Mouse (Mus musculus): ENCODE data around the gene Hdac1.
"Not testable (repeated sequence)": the region's sequence is repeated elsewhere in the genome, so short reads cannot be mapped to it uniquely, and the experiment has no call there.

Gene Hdac1

GRCm38 (mm10) chr4:129557256-129557808, 14.8 kb upstream of the Hdac1 start:
- no peak for DNase-seq

- DNase-seq, result peak; percentile 90 to 93
Observed at GRCm38 (mm10) chr4:129556532-129557223, 14.2 kb upstream of the Hdac1 start.

- no peak for DNase-seq
Observed at GRCm38 (mm10) chr4:129555862-129556531, 13.5 kb upstream of the Hdac1 start.

GRCm38 (mm10) chr4:129555421-129555861, 12.9 kb upstream of the Hdac1 start:
- DNase-seq, result peak; percentile 45 to 65

- not testable (repeated sequence) for DNase-seq
Observed at GRCm38 (mm10) chr4:129554512-129554911, 12.0 kb upstream of the Hdac1 start.

- no peak for DNase-seq
Observed at GRCm38 (mm10) chr4:129550295-129550694, 7.8 kb upstream of the Hdac1 start.

- peak in 1 of 2 experiments; percentile 21 for DNase-seq
Observed at GRCm38 (mm10) chr4:129549306-129549705, 6.8 kb upstream of the Hdac1 start.

- not testable (repeated sequence) for DNase-seq
Observed at GRCm38 (mm10) chr4:129547631-129548030, 5.1 kb upstream of the Hdac1 start.

GRCm38 (mm10) chr4:129544106-129544505, 1.6 kb upstream of the Hdac1 start:
- DNase-seq, result no peak

- peak in 1 of 2 experiments; percentile 24 for DNase-seq
Observed at GRCm38 (mm10) chr4:129541868-129542591, 483 bp downstream of the Hdac1 start.

- DNase-seq, result peak in 1 of 2 experiments; percentile 9
Observed at GRCm38 (mm10) chr4:129540012-129540411, 2.5 kb downstream of the Hdac1 start.

- not testable (repeated sequence) for DNase-seq
Observed at GRCm38 (mm10) chr4:129528901-129529300, 13.6 kb downstream of the Hdac1 start.

- DNase-seq, result no peak
Observed at GRCm38 (mm10) chr4:129525889-129526288, 16.6 kb downstream of the Hdac1 start.

- DNase-seq, result no peak
Observed at GRCm38 (mm10) chr4:129525338-129525737, 17.2 kb downstream of the Hdac1 start.

- no peak for DNase-seq
Observed at GRCm38 (mm10) chr4:129518519-129518918, 24.0 kb downstream of the Hdac1 start.

GRCm38 (mm10) chr4:129516925-129517324, 25.6 kb downstream of the Hdac1 start:
- peak; percentile 55 to 76 for DNase-seq

- DNase-seq, result no peak
Observed at GRCm38 (mm10) chr4:129514300-129514898, 28.1 kb downstream of the Hdac1 start.

- no peak for DNase-seq
Observed at GRCm38 (mm10) chr4:129513891-129514290, 28.6 kb downstream of the Hdac1 start.

- peak; percentile 80 to 85 for DNase-seq
Observed at GRCm38 (mm10) chr4:129513086-129513767, 29.3 kb downstream of the Hdac1 start, which contains the start of gene Marcksl1. TSS of gene Marcksl1 (plus strand) at chr4:129513581.

- no peak for DNase-seq
Observed at GRCm38 (mm10) chr4:129511413-129512096, 31.0 kb downstream of the Hdac1 start.

GRCm38 (mm10) chr4:129510723-129511412, 31.6 kb downstream of the Hdac1 start:
- DNase-seq, result no peak
